Mouse (Mus musculus): ENCODE measurements around the gene Ugt1a7c.
A peak's percentile ranks its signal among the peaks of the same experiment; 100 is the strongest.

Gene Ugt1a7c

DNA sequence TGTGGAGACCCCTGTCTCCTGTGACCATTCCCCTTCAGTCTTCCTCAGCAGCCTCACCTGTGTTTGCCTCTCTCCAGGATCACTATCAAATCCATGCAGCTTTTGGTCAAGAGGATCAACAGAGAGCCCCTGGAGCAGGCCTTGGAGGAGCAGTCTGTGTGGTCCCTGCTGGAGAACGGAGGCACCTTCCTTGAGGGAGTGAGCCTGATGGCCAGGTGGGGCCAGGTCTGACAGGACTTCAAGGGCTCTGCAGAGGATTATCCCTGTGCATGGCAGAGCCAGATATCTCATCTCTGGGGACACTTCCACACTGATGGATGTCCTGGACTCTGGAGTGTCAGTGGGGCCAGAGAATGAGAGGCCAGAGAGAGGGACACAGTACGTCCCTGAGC lies 160.6 kb downstream of the Ugt1a7c start:
- no peak for TF ChIP-seq GATA4 (IDR thresholded peaks at IDR 0.05; ENCODE audit: insufficient replicate concordance, low read length)

DNA sequence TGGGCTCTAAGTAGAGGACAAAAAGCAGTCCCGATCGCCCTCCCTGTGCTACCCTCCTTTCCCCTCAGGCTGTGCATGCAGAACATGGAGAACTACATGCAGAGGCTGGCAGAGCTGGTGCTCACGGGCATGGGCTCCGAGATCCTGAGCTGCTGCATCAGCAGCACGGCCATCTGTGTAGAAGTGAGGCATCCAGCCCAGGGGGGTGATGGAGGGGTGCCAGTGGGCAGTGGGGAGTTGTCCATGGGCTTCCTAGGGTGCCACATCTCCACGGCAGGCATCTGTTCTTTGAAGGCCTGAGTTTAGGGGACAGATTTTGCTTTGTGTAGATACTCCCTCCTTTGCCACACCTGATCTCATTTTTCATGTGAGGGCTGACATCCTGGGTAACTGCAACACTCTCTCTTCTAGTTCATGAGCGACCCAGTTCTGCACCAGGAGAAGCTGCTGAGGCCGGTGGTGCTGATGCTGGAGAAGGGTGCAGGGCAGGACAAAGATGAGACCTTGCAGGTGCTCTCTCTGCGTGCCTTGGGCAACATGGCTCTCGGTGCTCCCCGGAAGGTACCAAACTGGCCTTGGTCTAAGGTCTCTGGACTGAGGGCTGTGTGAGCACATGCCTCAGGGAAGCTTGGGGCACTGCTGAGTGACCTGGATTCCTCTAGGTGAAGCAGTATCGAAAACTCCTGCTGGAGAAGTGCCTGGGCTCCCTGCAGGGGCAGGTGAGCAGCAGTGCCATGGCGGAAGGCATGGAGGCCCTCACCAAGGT lies 161.3 kb downstream of the Ugt1a7c start:
- TF ChIP-seq GATA4 (IDR thresholded peaks at IDR 0.05; ENCODE audit: insufficient replicate concordance, low read length): no peak

DNA sequence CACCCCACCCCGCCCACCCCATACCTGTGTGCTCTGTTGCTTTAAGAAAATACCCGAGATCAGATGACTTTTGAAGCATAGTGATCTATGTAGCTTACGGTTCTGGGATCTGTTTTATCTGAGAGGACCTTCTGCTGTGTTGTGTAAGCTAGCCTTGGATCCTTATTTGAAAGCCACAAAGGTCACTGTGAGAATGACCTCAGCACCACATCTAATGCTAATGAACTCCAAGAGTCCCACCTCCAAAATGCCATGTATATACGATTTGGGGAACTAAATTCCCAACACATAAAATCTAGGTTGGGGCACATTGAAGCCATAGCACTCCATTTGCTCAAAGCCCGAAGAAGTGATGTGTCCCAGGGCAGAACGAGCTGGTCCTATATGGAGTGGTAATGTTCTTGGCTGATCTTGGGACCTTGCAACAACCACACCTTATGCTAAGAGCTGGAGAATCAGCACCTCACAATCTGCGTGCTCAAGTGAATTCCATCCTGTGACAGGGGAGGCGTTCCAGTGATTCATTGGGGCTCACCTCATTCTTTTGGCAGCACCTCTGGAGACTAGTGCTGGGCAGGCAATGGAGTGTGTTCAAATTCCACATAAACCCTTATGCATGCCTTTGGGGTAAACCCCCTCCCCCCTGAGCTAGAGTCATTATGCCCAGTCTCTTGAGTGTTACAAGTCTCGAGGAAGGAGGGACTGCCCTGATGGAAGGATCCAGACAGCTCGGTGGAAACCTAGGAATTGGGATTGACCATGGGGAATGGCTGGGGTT lies 162.2 kb downstream of the Ugt1a7c start:
- no peak for TF ChIP-seq GATA4 (IDR thresholded peaks at IDR 0.05; ENCODE audit: insufficient replicate concordance, low read length)

DNA sequence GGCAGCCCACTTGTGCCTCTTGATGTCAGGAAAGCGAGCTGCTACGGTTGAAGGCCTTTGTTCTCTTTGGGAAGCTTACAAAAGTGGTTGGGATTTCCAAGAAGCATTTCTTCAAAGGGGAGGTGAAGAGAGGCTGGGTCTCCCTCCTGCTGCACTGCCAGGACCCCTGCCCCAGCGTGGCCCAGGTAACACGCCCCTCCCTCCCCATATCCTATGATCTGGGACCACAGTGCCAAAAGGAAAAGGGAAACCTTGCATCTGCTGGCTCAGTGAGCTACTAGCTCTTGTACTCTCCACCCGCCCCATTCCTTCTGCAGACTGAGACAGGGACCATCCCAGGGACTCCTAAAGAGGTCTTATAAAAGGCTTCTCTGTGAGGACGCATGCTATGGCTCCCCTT lies 162.8 kb downstream of the Ugt1a7c start:
- no peak for TF ChIP-seq GATA4 (IDR thresholded peaks at IDR 0.05; ENCODE audit: insufficient replicate concordance, low read length)

DNA sequence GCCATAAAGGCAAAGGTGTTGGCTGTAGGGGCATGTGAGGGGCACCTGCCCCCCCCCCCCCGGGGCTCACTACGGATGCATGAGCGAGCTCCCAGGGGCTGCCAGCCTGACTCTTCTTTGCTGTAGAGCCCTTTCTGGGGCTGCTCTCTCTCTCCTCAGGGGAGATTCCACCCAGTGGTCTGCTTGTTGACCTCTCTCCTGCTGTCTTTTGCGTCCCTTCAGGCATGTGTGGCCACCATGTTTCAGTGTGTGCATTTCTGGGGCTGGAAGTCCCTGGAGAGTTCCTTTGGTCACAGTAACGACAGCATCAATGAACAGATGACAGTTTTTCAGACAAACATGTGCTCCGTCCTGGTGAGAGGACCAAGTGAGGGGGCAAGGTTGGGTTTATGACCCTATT lies 163.5 kb downstream of the Ugt1a7c start:
- no peak for TF ChIP-seq GATA4 (IDR thresholded peaks at IDR 0.05; ENCODE audit: insufficient replicate concordance, low read length)

DNA sequence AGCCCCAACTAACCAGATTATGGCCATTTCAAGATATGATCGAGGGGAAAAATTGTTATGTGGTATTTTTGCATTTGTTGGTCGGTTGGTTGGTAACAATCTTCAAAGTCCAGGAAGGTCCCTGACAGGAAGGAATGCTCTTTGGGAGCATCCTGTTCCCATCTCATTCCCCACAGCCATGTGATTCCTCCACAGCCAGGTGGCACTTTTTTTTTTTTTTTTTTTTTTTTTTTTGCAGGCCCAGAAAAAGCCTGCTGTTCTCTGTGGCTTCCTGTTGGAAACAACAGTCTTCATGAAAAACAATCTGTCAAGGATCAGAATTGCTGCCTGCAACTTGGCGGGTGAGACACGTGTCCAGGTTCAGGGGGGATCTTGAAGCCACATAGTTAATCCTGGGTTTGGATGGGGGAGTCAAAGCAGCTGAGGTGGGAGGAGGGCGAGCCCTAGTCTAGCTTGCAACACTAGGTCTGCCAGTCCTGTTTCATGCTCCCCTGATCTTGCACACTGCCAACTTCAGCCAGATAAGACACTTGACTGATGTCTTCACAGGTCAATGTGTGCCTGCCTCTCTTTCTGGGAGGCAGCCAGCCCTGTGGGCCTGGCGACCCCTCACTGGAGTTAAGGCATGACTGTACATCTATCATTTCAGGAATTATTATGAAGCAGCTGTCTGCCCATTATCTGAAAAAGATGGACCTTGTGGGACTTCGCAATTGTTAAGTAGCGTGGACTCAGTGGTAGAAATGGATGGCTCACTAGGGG lies 164.2 kb downstream of the Ugt1a7c start:
- peak; percentile 85; the same call in 1 of the 2 replicates for TF ChIP-seq GATA4 (IDR thresholded peaks at IDR 0.05; ENCODE audit: insufficient replicate concordance, low read length)

DNA sequence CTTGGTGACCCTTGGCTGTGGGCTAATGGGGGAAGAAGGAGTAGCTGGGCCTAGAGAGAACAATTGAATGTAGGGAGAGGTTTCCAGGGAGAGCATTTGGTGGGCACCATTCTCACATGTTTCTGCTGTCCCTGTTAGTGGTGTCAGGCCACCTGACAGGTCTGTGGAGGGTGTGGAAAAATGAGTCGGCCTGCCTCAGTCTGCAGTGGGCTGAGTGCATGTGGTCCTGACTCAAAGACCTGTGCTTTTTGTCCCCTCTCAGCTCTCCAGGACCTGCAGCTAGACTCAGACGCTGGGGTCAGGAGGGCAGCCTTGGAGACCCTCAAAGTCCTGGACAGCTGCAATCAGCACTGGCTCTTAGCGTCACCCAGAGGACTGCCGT lies 164.8 kb downstream of the Ugt1a7c start:
- TF ChIP-seq GATA4 (IDR thresholded peaks at IDR 0.05; ENCODE audit: insufficient replicate concordance, low read length): no peak

DNA sequence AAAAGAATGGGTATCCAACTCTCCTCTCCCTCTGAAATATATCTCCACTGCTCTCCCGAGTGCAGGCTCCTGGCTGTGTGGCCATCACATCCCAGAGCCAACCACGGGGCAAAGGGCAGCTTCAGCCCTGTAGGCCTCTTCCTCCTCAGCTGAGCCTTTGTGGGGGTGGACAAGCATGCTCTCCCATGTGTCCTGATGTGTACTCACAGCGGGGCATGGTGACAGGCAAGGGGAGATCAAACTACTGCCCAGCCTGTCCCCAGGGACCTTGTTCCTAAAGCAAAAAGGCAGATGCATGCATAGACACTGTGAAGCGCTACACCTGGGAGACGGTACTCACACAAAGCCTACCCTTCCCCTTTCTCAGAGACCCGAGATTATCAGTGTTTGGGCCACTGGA lies 165.3 kb downstream of the Ugt1a7c start:
- peak; percentile 27; the same call in 1 of the 2 replicates for TF ChIP-seq GATA4 (IDR thresholded peaks at IDR 0.05; ENCODE audit: insufficient replicate concordance, low read length)

DNA sequence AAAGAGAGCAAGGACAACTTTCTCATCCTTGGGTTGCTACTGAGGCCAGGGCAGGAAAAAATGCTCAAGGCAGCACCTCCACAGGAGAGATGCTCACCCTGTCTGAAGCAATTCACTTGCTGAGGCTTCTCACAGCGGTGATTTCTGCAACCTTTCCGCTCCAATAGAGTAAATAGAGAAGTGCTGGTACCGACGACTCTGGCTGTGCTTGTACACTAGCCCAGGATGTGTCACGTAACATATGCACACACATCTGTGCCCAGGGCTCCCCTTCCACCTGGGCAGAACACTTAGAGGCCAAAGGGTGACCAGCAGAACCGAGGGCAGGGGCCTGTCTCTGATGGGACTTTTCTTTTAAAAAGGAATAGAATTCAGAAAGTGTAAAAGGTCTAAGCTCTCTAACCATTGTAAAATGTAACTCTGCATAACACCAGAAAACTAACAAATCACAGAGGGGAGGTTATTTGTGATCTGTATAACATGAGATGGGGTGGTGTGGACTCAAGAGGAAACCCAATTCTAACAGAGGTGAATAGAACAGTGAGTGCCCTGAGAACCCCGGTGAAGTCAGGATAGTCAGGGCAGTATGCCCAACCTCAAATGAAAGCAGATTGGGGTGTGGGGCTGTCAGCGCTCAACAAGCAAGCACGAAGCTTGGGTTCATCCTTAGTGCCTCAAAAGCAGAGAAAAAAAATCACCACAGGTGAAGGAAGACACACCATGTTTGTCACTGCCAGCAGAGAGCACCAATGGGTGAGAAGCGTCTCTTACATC lies 165.9 kb downstream of the Ugt1a7c start:
- TF ChIP-seq GATA4 (IDR thresholded peaks at IDR 0.05; ENCODE audit: insufficient replicate concordance, low read length): no peak

DNA sequence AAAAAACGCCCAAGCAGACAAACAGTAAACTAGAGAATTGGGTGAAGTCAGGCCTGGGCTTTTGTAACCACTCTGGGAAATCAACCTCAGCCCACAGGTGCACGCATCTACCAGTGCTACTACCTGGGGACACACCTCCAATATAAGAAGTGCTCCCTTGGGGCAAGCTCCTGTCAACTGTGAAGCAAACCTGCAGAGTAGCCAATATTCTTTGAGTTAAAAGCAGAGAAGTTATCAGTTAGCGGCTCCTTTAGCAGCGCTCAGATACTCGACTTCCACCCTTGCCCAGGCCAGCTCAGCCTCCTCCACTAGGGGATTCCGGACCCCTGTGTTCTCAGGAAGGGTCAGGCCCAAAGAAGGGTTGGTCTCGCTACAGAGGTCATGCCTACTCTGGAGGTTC lies 166.8 kb downstream of the Ugt1a7c start:
- no peak for TF ChIP-seq GATA4 (IDR thresholded peaks at IDR 0.05; ENCODE audit: insufficient replicate concordance, low read length)

DNA sequence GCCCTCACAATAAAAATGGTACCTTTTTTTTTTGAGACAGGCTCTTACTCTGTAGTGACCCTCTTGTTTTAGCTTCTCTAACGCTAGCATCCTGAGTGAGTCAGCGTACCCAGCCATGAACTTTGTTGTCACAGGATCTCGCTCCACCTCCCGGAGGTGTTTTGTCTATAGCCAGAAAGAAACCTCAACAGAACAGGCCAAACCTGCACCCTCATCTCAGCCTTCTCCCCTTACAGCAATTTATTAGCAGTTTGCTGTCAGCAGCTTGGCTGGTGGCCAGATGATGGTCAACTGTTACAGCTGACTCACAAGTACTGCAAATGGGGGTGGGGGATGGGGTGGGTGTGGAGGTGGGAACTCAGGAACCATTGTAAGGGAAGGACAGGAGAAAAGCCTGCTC lies 167.4 kb downstream of the Ugt1a7c start:
- TF ChIP-seq GATA4 (IDR thresholded peaks at IDR 0.05; ENCODE audit: insufficient replicate concordance, low read length): no peak

DNA sequence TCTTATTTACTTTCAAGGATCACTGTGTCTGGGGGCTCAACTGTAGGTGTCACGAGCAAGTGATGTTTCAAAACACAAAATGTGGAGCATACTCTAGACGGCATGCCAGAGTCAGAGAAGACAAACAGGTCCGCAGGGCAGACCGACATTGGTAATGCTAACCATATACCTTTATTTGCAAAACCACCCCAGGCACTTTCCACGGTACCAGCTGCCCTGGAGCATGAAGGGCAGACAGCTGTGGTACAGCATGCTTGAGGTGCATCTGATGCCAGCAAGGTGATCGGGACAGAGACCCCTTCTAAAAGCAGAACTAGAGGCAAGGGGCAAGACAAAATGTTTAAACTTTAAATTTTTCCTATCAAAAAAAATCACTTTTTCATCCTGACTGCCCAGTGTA lies 168.1 kb downstream of the Ugt1a7c start:
- TF ChIP-seq GATA4 (IDR thresholded peaks at IDR 0.05; ENCODE audit: insufficient replicate concordance, low read length): no peak

DNA sequence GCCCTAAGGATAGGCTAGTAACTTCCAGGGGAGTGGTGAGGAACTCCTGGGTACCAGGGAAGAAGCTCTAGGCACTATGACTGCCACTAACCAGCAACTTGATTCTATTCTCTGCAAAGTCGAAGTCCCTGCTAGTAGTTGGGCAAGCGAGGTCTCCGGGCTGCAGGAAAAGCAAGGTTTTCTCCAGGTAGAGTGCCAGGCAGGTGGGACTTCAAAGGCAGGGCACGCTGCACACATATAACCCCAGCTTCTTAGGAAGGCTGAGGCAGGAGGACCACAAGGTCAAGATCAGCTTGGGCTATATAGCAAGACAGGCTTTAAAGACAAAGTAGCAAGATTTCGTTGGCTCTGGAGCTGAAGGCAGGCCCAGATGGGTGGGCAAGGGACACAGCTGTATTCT lies 168.9 kb downstream of the Ugt1a7c start:
- TF ChIP-seq GATA4 (IDR thresholded peaks at IDR 0.05; ENCODE audit: insufficient replicate concordance, low read length): no peak

DNA sequence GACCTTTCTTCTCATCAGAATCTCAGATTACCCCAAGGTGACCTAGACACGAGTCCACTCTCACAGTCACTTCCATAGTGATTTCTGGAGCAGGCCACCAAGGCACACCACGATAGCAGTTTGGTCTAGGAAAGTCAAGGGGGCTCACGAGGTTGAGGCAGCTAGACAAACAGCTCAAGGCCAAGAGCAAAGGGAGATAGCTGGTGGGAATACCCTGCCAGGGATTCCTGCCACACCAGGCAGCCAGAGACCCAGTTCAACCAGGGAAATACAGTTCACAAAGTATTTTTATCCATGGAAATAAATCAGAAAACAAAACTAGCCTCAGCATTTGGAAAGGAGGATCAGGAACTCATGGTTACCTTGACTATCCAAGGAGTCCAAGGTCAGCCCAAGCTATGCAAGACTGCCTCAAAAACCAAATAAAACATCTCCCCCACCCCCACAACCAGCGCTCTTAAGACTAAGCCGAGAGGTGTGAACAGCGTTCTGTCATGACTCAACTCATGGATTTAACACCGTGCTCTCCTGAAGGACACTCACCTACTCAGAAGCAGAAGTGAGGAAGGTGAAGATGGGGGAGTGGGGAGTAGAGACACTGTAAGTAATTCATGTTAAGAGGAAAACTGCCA lies 169.5 kb downstream of the Ugt1a7c start:
- no peak for TF ChIP-seq GATA4 (IDR thresholded peaks at IDR 0.05; ENCODE audit: insufficient replicate concordance, low read length)

DNA sequence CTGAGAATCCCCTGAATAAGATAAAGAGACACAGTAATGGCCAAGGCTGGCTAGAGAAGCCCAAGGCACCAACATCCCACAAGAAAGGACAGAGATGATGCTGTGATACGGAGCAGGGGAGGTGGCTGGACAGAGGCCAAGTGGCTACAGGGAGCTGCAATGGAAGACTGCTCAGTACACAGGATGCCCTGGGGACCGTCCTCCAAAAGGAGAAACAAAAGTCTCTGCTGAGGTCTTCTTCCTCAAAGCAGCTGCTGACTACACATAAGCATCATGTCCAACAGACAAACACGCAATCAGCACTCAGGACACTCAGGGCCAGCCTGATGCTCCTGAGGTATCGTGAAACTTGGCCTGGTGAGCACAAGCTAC lies 170.0 kb downstream of the Ugt1a7c start:
- no peak for TF ChIP-seq GATA4 (IDR thresholded peaks at IDR 0.05; ENCODE audit: insufficient replicate concordance, low read length)

All from liver, adult (tissue).